Mouse (Mus musculus): ENCODE measurements at regions not wholly inside any gene's neighbourhood (a gene's known extent, or its start where the extent isn't known, plus 50 kb on each side); places are given as distances from the start of the nearest gene placed in this dataset.

- intact Hi-C loops (cut with DNase I) = no loop called here
- DNase-seq (ENCODE audit: low spot score in 2 of 2) = no peak
Observed at GRCm38 (mm10) chr4:32147146-32147545, 91.5 kb upstream of the Bach2 start.

GRCm38 (mm10) chr4:32148597-32148996, 90.0 kb upstream of the Bach2 start:
- intact Hi-C loops (cut with DNase I) = no loop called here
- no peak for DNase-seq (ENCODE audit: low spot score in 2 of 2)

GRCm38 (mm10) chr4:32149171-32149570, 89.4 kb upstream of the Bach2 start:
- no peak for DNase-seq (ENCODE audit: low spot score in 2 of 2)
- intact Hi-C loops (cut with DNase I) = no loop called here

- intact Hi-C loops (cut with DNase I) = loop anchor here (5.0 to 10.0 kb wide), 3 partner anchors 84 to 421 kb away; partner anchors contain the start of gene Bach2
- no peak for DNase-seq (ENCODE audit: low spot score in 2 of 2)
Observed at GRCm38 (mm10) chr4:32153356-32153755, 85.2 kb upstream of the Bach2 start.

- intact Hi-C loops (cut with DNase I) = loop anchor here (10.0 kb wide), 1 partner anchor 418 kb away; no protein-coding TSS in a partner anchor
- DNase-seq (ENCODE audit: low spot score in 2 of 2) = no peak
Observed at GRCm38 (mm10) chr4:32156965-32157364, 81.6 kb upstream of the Bach2 start.

GRCm38 (mm10) chr4:32158451-32158850, 80.2 kb upstream of the Bach2 start:
- intact Hi-C loops (cut with DNase I) = loop anchor here (10.0 kb wide), 1 partner anchor 416 kb away; no protein-coding TSS in a partner anchor
- no peak for DNase-seq (ENCODE audit: low spot score in 2 of 2)

GRCm38 (mm10) chr4:32158886-32159285, 79.7 kb upstream of the Bach2 start:
- intact Hi-C loops (cut with DNase I) = loop anchor here (10.0 kb wide), 1 partner anchor 416 kb away; no protein-coding TSS in a partner anchor

GRCm38 (mm10) chr4:32160815-32161214, 77.8 kb upstream of the Bach2 start:
- intact Hi-C loops (cut with DNase I) = no loop called here

More at GRCm38 (mm10) chr4:32158886-32159285, 79.7 kb upstream of the Bach2 start:
- DNase-seq (ENCODE audit: low spot score in 2 of 2) = no peak

GRCm38 (mm10) chr4:32161871-32162656, 76.5 kb upstream of the Bach2 start:
- no peak for DNase-seq (ENCODE audit: low spot score in 2 of 2)
- intact Hi-C loops (cut with DNase I) = no loop called here

More at GRCm38 (mm10) chr4:32160815-32161214, 77.8 kb upstream of the Bach2 start:
- DNase-seq (ENCODE audit: low spot score in 2 of 2) = no peak

- intact Hi-C loops (cut with DNase I) = no loop called here
- no peak for DNase-seq (ENCODE audit: low spot score in 2 of 2)
Observed at GRCm38 (mm10) chr4:32162694-32163240, 75.8 kb upstream of the Bach2 start.

GRCm38 (mm10) chr4:32164081-32164641, 74.4 kb upstream of the Bach2 start:
- intact Hi-C loops (cut with DNase I) = no loop called here
- no peak for DNase-seq (ENCODE audit: low spot score in 2 of 2)

- intact Hi-C loops (cut with DNase I) = no loop called here
- DNase-seq (ENCODE audit: low spot score in 2 of 2) = no peak
Observed at GRCm38 (mm10) chr4:32164736-32165241, 73.8 kb upstream of the Bach2 start.

- intact Hi-C loops (cut with DNase I) = no loop called here
- DNase-seq (ENCODE audit: low spot score in 2 of 2) = no peak
Observed at GRCm38 (mm10) chr4:32165918-32166528, 72.6 kb upstream of the Bach2 start.

GRCm38 (mm10) chr4:32167151-32167550, 71.5 kb upstream of the Bach2 start:
- no peak for DNase-seq (ENCODE audit: low spot score in 2 of 2)
- intact Hi-C loops (cut with DNase I) = no loop called here

GRCm38 (mm10) chr4:32170106-32170459, 68.5 kb upstream of the Bach2 start:
- intact Hi-C loops (cut with DNase I) = no loop called here

GRCm38 (mm10) chr4:32170460-32171192, 68.0 kb upstream of the Bach2 start:
- intact Hi-C loops (cut with DNase I) = no loop called here
- DNase-seq (ENCODE audit: low spot score in 2 of 2) = no peak

More at GRCm38 (mm10) chr4:32170106-32170459, 68.5 kb upstream of the Bach2 start:
- DNase-seq (ENCODE audit: low spot score in 2 of 2) = no peak

GRCm38 (mm10) chr4:32171291-32171690, 67.3 kb upstream of the Bach2 start:
- intact Hi-C loops (cut with DNase I) = no loop called here
- DNase-seq (ENCODE audit: low spot score in 2 of 2) = no peak

GRCm38 (mm10) chr4:32172992-32173391, 65.6 kb upstream of the Bach2 start:
- no peak for DNase-seq (ENCODE audit: low spot score in 2 of 2)
- intact Hi-C loops (cut with DNase I) = no loop called here

- intact Hi-C loops (cut with DNase I) = no loop called here
- no peak for DNase-seq (ENCODE audit: low spot score in 2 of 2)
Observed at GRCm38 (mm10) chr4:32174771-32175170, 63.8 kb upstream of the Bach2 start.
